Mouse (Mus musculus) testis, postnatal 14 days (tissue): ENCODE data around the gene Gm20509.
"Not testable (repeated sequence)": the region's sequence is repeated elsewhere in the genome, so short reads cannot be mapped to it uniquely, and the experiment has no call there.

Experiments used
- DNase-seq: peaks from one replicate; pipeline ENCODE4 v3.0.0; 2021; ENCODE audit warnings: low spot score

Gm20509 gene

GRCm38 (mm10) chr9:73102181-73102580 lies at the start of gene Gm20509:
Gm20509 (plus strand) TSS chr9:73102470.
- no peak for DNase-seq

- no peak for DNase-seq
These were observed 46.8 kb upstream of the Gm20509 start for GRCm38 (mm10) chr9:73055441-73055911.

GRCm38 (mm10) chr9:73059224-73059623 lies 43.0 kb upstream of the Gm20509 start:
- DNase-seq = no peak

- DNase-seq = no peak
These were observed 38.5 kb upstream of the Gm20509 start for GRCm38 (mm10) chr9:73063621-73064290.

- no peak for DNase-seq
These were observed 35.2 kb upstream of the Gm20509 start for GRCm38 (mm10) chr9:73067086-73067485.

GRCm38 (mm10) chr9:73068230-73068679 lies 34.0 kb upstream of the Gm20509 start:
- DNase-seq = no peak

DNA sequence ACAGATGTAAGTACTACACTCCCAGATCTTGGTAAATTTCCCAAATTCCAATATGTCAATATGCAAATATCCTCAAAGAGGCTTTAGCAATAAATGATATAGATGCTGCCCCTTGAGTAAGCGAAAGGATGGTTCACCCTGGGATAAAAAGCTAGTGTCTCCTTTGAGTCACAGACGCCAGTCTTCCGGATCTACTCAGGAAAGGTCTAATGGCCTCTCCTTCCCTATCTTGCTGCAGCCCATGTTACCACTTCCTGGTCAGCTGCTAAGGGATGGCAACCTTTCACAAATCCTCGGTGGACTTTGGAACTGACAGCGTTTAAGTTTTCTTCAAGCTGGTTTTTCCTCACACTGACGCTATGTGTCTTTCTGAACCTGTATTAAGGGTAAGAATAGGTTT lies 33.6 kb upstream of the Gm20509 start:
- no peak for DNase-seq

- no peak for DNase-seq
These were observed 31.2 kb upstream of the Gm20509 start for GRCm38 (mm10) chr9:73070971-73071659.

GRCm38 (mm10) chr9:73072426-73072825 lies 29.8 kb upstream of the Gm20509 start:
- DNase-seq = no peak

DNA sequence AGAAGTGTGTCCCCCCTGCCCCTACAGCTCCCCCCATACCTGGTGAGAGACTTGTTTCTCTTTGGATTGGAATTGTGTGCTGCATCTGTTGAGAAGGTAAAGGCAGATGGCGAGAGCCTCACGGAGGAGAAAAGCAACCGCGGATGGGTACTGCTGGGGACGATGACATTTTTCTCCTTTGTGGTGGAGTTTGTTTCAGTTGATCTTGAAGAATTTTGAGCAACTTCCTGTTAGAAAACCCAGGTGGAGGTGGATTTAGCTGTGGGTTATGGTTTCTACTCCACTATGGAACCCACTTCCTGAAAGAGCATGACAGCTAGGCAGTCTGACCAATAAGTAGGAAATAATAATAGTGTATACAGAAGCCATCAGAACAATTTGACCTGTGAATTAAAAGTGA lies 29.1 kb upstream of the Gm20509 start:
- DNase-seq = no peak

- not testable (repeated sequence) for DNase-seq
These were observed 22.9 kb upstream of the Gm20509 start for GRCm38 (mm10) chr9:73079349-73079748.

DNA sequence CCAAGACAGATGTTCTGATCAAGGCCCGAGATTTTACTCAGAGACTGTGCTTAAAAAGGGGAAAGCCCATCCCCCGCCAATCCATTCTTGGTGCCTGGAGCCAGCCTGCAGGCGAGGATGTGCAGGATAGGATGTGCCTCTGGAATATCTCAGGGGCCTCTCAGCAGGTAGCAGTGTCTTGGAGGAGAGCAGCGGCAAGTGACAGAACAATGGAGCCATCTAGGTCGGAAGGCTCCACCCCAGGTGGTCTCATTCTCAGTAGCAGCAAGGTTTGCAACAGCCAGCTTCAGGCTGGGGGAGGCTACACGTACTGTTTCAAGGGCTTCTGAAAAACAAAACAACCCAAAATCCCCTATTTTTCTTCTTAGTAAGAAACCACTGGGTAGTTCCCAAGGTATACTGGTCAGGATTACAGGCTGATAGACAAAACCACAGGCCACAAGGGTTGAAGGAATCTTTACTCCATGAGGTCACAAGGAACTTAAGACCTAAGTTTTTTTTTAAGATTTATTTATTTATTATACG lies 22.4 kb upstream of the Gm20509 start:
- DNase-seq = no peak

DNA sequence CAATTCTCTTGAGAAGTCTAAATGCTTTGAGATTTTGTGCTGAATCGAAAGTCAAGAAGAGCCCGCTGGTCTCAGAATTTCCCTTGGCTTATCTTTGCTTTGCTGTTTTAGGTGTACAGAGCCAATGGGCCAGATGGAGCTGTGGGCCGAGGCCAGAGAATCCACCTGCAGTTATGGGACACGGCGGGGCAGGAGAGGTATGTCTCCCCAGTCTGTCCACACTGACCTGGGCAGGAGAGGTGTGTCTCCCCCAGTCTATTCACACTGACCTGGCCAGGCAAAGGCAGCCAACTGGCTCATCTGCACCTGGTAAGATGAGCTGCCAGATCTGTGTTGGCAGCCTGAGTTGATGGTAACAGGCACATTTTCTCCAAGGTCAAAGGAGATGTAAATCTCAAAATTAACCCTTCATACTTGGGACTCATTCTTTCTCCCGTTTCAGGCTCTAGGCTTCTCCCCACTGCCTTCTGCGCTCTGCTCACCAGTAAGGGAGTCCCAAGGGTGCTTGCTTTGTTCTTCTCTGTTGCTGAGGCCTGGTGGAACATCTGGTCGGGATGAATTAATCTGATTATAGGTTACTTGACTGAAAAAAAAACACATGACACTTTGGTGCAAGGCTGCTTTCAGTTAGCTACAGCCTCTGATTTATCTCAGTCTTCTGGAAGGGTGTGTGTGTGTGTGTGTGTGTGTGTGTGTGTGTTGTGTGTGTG lies 19.8 kb upstream of the Gm20509 start:
- DNase-seq = no peak

DNA sequence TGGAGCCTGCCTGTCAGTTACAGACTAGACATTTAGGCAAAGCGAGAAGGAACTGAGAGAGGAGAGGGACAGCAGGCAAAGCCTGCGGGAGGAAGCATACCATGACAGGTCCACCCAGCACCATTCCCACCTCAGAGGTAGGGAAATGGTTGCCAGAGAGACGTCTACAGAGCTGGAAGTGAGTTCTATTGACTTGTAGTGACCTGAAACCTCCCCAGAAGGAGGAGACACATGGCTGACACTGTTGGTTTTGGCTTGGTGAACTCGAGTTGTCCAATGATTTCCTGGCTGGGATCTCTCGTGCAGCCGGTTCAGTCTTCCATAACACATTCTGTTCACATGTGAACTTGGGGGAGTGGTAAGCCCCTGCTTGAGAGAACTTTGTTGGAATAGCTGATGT lies 18.3 kb upstream of the Gm20509 start:
- no peak for DNase-seq

GRCm38 (mm10) chr9:73085845-73086244 lies 16.4 kb upstream of the Gm20509 start:
- DNase-seq = no peak

DNA sequence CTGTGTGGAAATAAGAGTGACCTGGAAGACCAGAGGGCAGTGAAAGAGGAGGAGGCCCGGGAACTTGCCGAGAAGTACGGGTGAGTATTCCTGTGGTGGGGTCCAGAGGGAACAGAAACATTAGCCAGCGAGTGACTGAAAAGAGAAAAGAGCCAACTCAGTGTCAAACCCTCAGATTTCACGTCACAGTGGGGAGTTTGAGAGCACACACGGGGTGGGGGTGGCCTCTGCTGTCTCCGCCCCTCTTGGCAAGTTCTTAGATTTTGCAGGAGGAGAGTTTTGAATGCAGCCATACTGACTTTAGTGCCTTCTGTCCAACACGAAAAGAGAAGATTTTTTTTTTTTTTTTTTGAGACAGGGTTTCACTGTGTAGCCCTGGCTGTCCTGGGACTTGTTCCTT lies 15.1 kb upstream of the Gm20509 start:
- DNase-seq = no peak

DNA sequence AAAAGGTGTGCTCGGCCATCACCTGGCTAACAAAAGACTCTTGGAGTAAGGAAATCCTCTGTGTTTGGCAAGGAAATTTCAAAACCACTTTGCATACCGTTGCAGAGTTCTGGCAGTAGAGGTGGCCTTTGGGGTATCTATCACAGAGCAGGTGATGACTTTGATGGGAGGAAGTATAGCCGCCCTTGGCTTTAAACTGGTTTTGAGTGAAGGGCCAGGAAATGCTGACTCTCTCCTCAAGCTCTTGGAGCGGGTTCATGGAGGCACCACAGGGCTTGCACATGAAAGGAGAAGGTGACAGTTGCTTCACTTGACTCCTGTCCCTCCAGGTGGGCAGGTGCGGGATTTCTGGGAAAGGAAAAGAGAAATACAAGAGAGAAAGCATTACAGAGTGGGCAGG lies 14.7 kb upstream of the Gm20509 start:
- DNase-seq = no peak

DNA sequence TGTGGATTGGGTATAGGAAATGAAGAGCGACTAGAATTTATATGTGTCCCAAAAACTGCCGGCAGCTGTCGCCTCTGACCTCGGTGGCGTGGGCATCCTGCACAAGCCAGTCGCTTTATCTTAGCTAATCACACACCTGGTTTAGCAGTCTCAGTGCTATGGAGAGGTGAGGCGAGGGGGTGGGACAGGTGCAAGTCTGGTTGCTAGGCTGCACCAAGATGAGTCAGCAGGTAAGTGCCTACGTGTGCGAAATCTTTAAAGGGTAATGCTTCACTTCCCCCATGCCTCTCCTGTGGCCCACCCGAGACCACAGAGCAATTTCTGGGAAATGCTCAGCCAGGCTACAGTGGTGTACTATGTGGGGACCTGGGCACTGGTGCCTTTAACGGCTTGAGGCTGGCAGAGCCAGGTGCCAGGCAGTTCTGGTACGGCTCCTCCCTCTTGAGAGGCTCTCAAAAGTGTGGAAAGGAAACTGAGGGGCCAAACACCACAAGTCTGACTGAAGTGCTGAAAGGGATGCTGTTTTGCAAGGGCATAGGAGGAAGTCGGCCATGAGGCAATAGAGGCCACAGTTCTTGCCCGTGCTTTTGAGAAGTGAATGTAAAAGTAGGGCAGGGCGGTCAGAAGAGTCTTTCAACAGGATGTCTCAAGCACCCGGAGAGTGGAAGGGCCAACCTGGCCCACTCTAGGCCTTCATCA lies 12.9 kb upstream of the Gm20509 start:
- DNase-seq = no peak

GRCm38 (mm10) chr9:73090121-73090520 lies 12.1 kb upstream of the Gm20509 start:
- DNase-seq = no peak

DNA sequence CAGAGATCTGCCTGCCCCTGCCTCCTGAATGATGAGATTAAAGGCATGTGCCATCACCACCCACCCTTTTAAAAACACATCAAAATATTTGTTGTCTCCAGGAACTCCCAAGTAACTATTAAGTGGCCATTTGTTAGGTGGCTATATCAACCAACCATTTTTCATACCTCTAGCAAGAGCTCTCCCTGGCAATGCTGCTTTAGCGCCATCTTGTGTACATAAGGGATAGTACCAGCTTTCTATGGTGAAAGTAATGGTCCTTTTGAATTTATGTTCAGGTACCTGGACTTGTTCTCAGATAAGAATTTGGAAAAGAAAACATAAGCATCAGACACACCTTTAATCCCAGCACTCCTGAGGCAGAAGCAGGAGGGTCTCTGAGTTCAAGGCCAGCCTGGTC lies 10.5 kb upstream of the Gm20509 start:
- no peak for DNase-seq

DNA sequence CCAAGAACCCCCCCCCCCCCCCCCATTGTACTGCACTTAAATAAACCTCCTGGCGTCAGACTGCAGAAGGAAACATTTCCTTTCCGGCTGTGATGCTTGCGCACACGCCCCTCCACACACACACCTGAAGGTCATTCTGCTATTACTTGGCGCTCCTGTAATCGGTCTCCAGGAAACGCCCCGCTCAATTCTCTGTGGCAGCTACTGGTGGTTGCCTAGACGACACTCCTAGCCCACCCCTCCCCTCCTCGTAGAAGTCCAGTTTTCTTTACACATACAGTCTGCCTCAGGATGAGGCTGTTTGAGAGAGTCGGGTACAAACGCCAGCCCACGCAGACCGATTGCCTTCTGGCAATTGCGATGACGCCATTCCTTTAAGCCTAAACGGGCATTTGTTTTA lies 7.7 kb upstream of the Gm20509 start:
- no peak for DNase-seq

- no peak for DNase-seq
These were observed 4.4 kb upstream of the Gm20509 start for GRCm38 (mm10) chr9:73097898-73098297.
